9 mouse cellular contexts compared by ENCODE assay signal in genomic region chr17:56727659-56728058, GRCm38 (mm10). TPM values are rescaled to one million over a fixed set of nuclear protein-coding genes. Genes with fewer than 3 reads are reported as not detected.
DNase-seq lines count a peak whose midpoint lies in the region; ATAC-seq and TF ChIP-seq lines count a peak whose summit lies in the region.
"Had no signal": no experiment of that assay in that cellular context is flagged by ENCODE, and none has a peak within 500 bp of the region (broad histone marks: within the 10 kb centered on the region; RNA-seq: fewer than 3 reads in every experiment).

No protein-coding gene starts in this region.

- no peak for ATAC-seq in forebrain, embryonic 12.5 days (ENCODE audit: low FRiP score)
- ATAC-seq in forebrain, embryonic 13.5 days, result no peak
- ATAC-seq in lung, embryonic 14.5 days (ENCODE audit: insufficient read depth), result peak; percentile 5; the same call in 1 of the 2 replicates
- ATAC-seq in heart, embryonic 16.5 days (replicated peaks; ENCODE audit: extremely low read depth, insufficient read depth, low FRiP score), result peak; percentile 56; the same call in 1 of the 2 replicates
- ATAC-seq in stomach, embryonic 14.5 days (ENCODE audit: insufficient number of reproducible peaks, insufficient read depth, low FRiP score, low read depth), result peak; percentile 34; the same call in 1 of the 2 replicates
- ATAC-seq: forebrain, embryonic 14.5 days had no signal

- TF ChIP-seq POLR2A in thymus, adult 2 months (IDR thresholded peaks at IDR 0.05; ENCODE audit: control insufficient read depth, extremely low read depth, insufficient read depth, low read length, poor library complexity), result no peak

- TF ChIP-seq CTCF in lung, embryonic 14.5 days (IDR thresholded peaks at IDR 0.05; ENCODE audit: low read depth), result no peak
- TF ChIP-seq CTCF in thymus, adult 2 months (IDR thresholded peaks at IDR 0.05; ENCODE audit: borderline replicate concordance, control insufficient read depth, extremely low read depth, insufficient read depth, low read length, poor library complexity), result no peak

- H3K4me3 ChIP-seq in forebrain, embryonic 12.5 days (replicated peaks), result no peak overlapping the region
- H3K4me3 ChIP-seq in forebrain, embryonic 13.5 days, result no peak overlapping the region
- H3K4me3 ChIP-seq in lung, embryonic 14.5 days (ENCODE audit: low read depth, low read length), result no peak overlapping the region
- no peak overlapping the region for H3K4me3 ChIP-seq in heart, embryonic 16.5 days (ENCODE audit: low read length)
- no peak overlapping the region for H3K4me3 ChIP-seq in stomach, embryonic 14.5 days (ENCODE audit: low read depth, low read length)
- no peak overlapping the region for H3K4me3 ChIP-seq in thymus, adult 2 months (ENCODE audit: control insufficient read depth, insufficient read depth, low read length)

- 0 out of 2 replicates have a peak overlapping the region, but pooled peaks have one; percentile 5 for H3K27ac ChIP-seq in forebrain, embryonic 12.5 days
- H3K27ac ChIP-seq in forebrain, embryonic 13.5 days, result no peak overlapping the region
- peak overlapping the region; percentile 54; the same call in 1 of the 2 replicates for H3K27ac ChIP-seq in lung, embryonic 14.5 days (ENCODE audit: low read depth)
- peak overlapping the region; percentile 83 for H3K27ac ChIP-seq in heart, embryonic 16.5 days (ENCODE audit: low read length)
- peak overlapping the region; percentile 52; the same call in 1 of the 2 replicates for H3K27ac ChIP-seq in stomach, embryonic 14.5 days (ENCODE audit: low read length)
- no peak overlapping the region for H3K27ac ChIP-seq in thymus, adult 2 months (ENCODE audit: control insufficient read depth, insufficient read depth, low read length)

- no peak overlapping the region for H3K9ac ChIP-seq in forebrain, embryonic 12.5 days
- no peak overlapping the region for H3K9ac ChIP-seq in forebrain, embryonic 13.5 days
- H3K9ac ChIP-seq in lung, embryonic 14.5 days, result no peak overlapping the region
- peak overlapping the region; percentile 49 for H3K9ac ChIP-seq in heart, embryonic 16.5 days (ENCODE audit: low read length)
- H3K9ac ChIP-seq in stomach, embryonic 14.5 days (replicated peaks; ENCODE audit: low read depth, low read length), result no peak overlapping the region

- DNase-seq in lung, embryonic 14.5 days, result peak; percentile 36
- DNase-seq in lung, adult 18-20 months, result no peak
- DNase-seq in MN1 (ENCODE audit: low spot score), result no peak
- no peak for DNase-seq in thymus, adult 2 months

- peaks cover 4% of the 10 kb centered on the region; the same call in 1 of the 2 replicates for H3K27me3 ChIP-seq in forebrain, embryonic 12.5 days
- H3K27me3 ChIP-seq in forebrain, embryonic 13.5 days, result no peaks in the 10 kb centered on the region
- no peaks in the 10 kb centered on the region for H3K27me3 ChIP-seq in lung, embryonic 14.5 days (ENCODE audit: insufficient read depth, low read length)
- H3K27me3 ChIP-seq in heart, embryonic 16.5 days (ENCODE audit: control insufficient read depth, insufficient read depth, low read length), result no peaks in the 10 kb centered on the region
- no peaks in the 10 kb centered on the region for H3K27me3 ChIP-seq in stomach, embryonic 14.5 days (ENCODE audit: control insufficient read depth, insufficient read depth, low read length)
- H3K27me3 ChIP-seq in thymus, adult 2 months (ENCODE audit: control insufficient read depth, insufficient read depth, low read length), result no peaks in the 10 kb centered on the region

- 11% methylated on average over 12 of the region's 12 CpGs for WGBS in forebrain, embryonic 12.5 days
- WGBS in forebrain, embryonic 13.5 days, result 12% methylated on average over 12 of the region's 12 CpGs
- WGBS in lung, embryonic 14.5 days, result 11% methylated on average over 12 of the region's 12 CpGs
- WGBS in heart, embryonic 16.5 days, result 8% methylated on average over 12 of the region's 12 CpGs
- WGBS in stomach, embryonic 14.5 days, result 11% methylated on average over 12 of the region's 12 CpGs
- 43% methylated on average over 12 of the region's 12 CpGs for WGBS in thymus, adult 2 months

- H3K9me3 ChIP-seq in forebrain, embryonic 12.5 days, result no peaks in the 10 kb centered on the region
- H3K9me3 ChIP-seq in forebrain, embryonic 13.5 days (replicated peaks), result 0 out of 2 replicates have a peak, but pooled peaks cover 3% of the 10 kb centered on the region
- no peaks in the 10 kb centered on the region for H3K9me3 ChIP-seq in lung, embryonic 14.5 days (ENCODE audit: low read depth, low read length)
- H3K9me3 ChIP-seq in heart, embryonic 16.5 days (replicated peaks; ENCODE audit: control insufficient read depth, low read length), result peaks cover 5% of the 10 kb centered on the region; the same call in 1 of the 2 replicates
- H3K9me3 ChIP-seq in stomach, embryonic 14.5 days (ENCODE audit: control insufficient read depth, low read depth, low read length), result peaks cover 3% of the 10 kb centered on the region; the same call in 1 of the 2 replicates

- no peak overlapping the region for H3K4me2 ChIP-seq in forebrain, embryonic 12.5 days
- no peak overlapping the region for H3K4me2 ChIP-seq in forebrain, embryonic 13.5 days
- H3K4me2 ChIP-seq in lung, embryonic 14.5 days, result peak overlapping the region; percentile 10
- peak overlapping the region; percentile 52; the same call in 1 of the 2 replicates for H3K4me2 ChIP-seq in heart, embryonic 16.5 days (ENCODE audit: low read depth, low read length)
- H3K4me2 ChIP-seq in stomach, embryonic 14.5 days (replicated peaks; ENCODE audit: low read depth, low read length), result peak overlapping the region; percentile 5; the same call in 1 of the 2 replicates

- H3K4me1 ChIP-seq in forebrain, embryonic 12.5 days, result peaks cover 24% of the 10 kb centered on the region
- peaks cover 29% of the 10 kb centered on the region for H3K4me1 ChIP-seq in forebrain, embryonic 13.5 days
- H3K4me1 ChIP-seq in lung, embryonic 14.5 days (ENCODE audit: insufficient read depth), result peaks cover 18% of the 10 kb centered on the region
- peaks cover 41% of the 10 kb centered on the region for H3K4me1 ChIP-seq in heart, embryonic 16.5 days (ENCODE audit: control insufficient read depth, insufficient read depth, low read length)
- H3K4me1 ChIP-seq in stomach, embryonic 14.5 days (ENCODE audit: control insufficient read depth, insufficient read depth, low read length), result peaks cover 22% of the 10 kb centered on the region; the same call in 1 of the 2 replicates
- H3K4me1 ChIP-seq in thymus, adult 2 months (replicated peaks; ENCODE audit: control insufficient read depth, insufficient read depth, low read length), result peaks cover 7% of the 10 kb centered on the region; the same call in 1 of the 2 replicates

- peaks cover 17% of the 10 kb centered on the region for H3K36me3 ChIP-seq in forebrain, embryonic 12.5 days (replicated peaks)
- peaks cover 23% of the 10 kb centered on the region for H3K36me3 ChIP-seq in forebrain, embryonic 13.5 days (ENCODE audit: poor library complexity, severe bottlenecking)
- peaks cover 15% of the 10 kb centered on the region for H3K36me3 ChIP-seq in lung, embryonic 14.5 days (ENCODE audit: insufficient read depth)
- H3K36me3 ChIP-seq in heart, embryonic 16.5 days (ENCODE audit: control insufficient read depth, insufficient read depth), result peaks cover 14% of the 10 kb centered on the region
- H3K36me3 ChIP-seq in stomach, embryonic 14.5 days (ENCODE audit: control insufficient read depth, insufficient read depth, low read length), result peaks cover 5% of the 10 kb centered on the region; the same call in 1 of the 2 replicates
- H3K36me3 ChIP-seq in thymus, adult 2 months (ENCODE audit: control insufficient read depth, insufficient read depth, low read length), result peaks cover 10% of the 10 kb centered on the region; the same call in 1 of the 2 replicates

RNA-seq across cellular contexts. Expression of gene Vmac, which starts 9.8 kb away (rescaled TPM):
- 15.3 and 15.9 TPM in 2 replicates for polyA plus RNA-seq in forebrain, embryonic 12.5 days (2016; fragmentation: Nextera tagmentation; extraction: Ambion mirVana)
- 14.0 and 16.7 TPM in 2 replicates for polyA plus RNA-seq in forebrain, embryonic 13.5 days (2015; fragmentation: Nextera tagmentation; extraction: Ambion mirVana)
- 18.5 and 19.6 TPM in 2 replicates for polyA plus RNA-seq in lung, embryonic 14.5 days (2014; fragmentation: Nextera tagmentation; extraction: Ambion mirVana)
- polyA plus RNA-seq in heart, embryonic 16.5 days (2015; fragmentation: Nextera tagmentation; extraction: Ambion mirVana), result 12.8 and 14.6 TPM in 2 replicates
- polyA plus RNA-seq in stomach, embryonic 14.5 days (2014; fragmentation: Nextera tagmentation; extraction: Ambion mirVana), result 31.3 and 31.7 TPM in 2 replicates
- polyA plus RNA-seq in thymus, adult 2 months (2012; rRNA removed), result 52.3 and 58.9 TPM in 2 replicates

RNA-seq across cellular contexts. Expression of gene Ndufa11, which starts 10.1 kb away (rescaled TPM):
- 316 and 323 TPM in 2 replicates for polyA plus RNA-seq in forebrain, embryonic 12.5 days (2016; fragmentation: Nextera tagmentation; extraction: Ambion mirVana)
- polyA plus RNA-seq in forebrain, embryonic 13.5 days (2015; fragmentation: Nextera tagmentation; extraction: Ambion mirVana), result 433 and 459 TPM in 2 replicates
- polyA plus RNA-seq in lung, embryonic 14.5 days (2014; fragmentation: Nextera tagmentation; extraction: Ambion mirVana), result 449 and 463 TPM in 2 replicates
- 1,043 and 1,129 TPM in 2 replicates for polyA plus RNA-seq in heart, embryonic 16.5 days (2015; fragmentation: Nextera tagmentation; extraction: Ambion mirVana)
- 444 and 502 TPM in 2 replicates for polyA plus RNA-seq in stomach, embryonic 14.5 days (2014; fragmentation: Nextera tagmentation; extraction: Ambion mirVana)
- polyA plus RNA-seq in thymus, adult 2 months (2012; rRNA removed), result 601 and 855 TPM in 2 replicates

RNA-seq across cellular contexts. Expression of gene Nrtn, which starts 29.7 kb away (rescaled TPM):
- polyA plus RNA-seq in forebrain, embryonic 12.5 days (2016; fragmentation: Nextera tagmentation; extraction: Ambion mirVana), result 3.2 and 5.9 TPM in 2 replicates
- polyA plus RNA-seq in forebrain, embryonic 13.5 days (2015; fragmentation: Nextera tagmentation; extraction: Ambion mirVana), result 1.7 TPM in 2 replicates
- polyA plus RNA-seq in lung, embryonic 14.5 days (2014; fragmentation: Nextera tagmentation; extraction: Ambion mirVana), result 9.5 and 12.1 TPM in 2 replicates
- polyA plus RNA-seq in heart, embryonic 16.5 days (2015; fragmentation: Nextera tagmentation; extraction: Ambion mirVana), result 21.2 and 23.9 TPM in 2 replicates
- polyA plus RNA-seq in stomach, embryonic 14.5 days (2014; fragmentation: Nextera tagmentation; extraction: Ambion mirVana), result 14.1 and 14.4 TPM in 2 replicates
- 37.6 and 44.4 TPM in 2 replicates for polyA plus RNA-seq in thymus, adult 2 months (2012; rRNA removed)

RNA-seq across cellular contexts. Expression of gene Dus3l, which starts 36.9 kb away (rescaled TPM):
- 46.6 and 49.4 TPM in 2 replicates for polyA plus RNA-seq in forebrain, embryonic 12.5 days (2016; fragmentation: Nextera tagmentation; extraction: Ambion mirVana)
- 50.0 and 56.9 TPM in 2 replicates for polyA plus RNA-seq in forebrain, embryonic 13.5 days (2015; fragmentation: Nextera tagmentation; extraction: Ambion mirVana)
- 40.5 and 42.3 TPM in 2 replicates for polyA plus RNA-seq in lung, embryonic 14.5 days (2014; fragmentation: Nextera tagmentation; extraction: Ambion mirVana)
- 31.7 and 34.9 TPM in 2 replicates for polyA plus RNA-seq in heart, embryonic 16.5 days (2015; fragmentation: Nextera tagmentation; extraction: Ambion mirVana)
- polyA plus RNA-seq in stomach, embryonic 14.5 days (2014; fragmentation: Nextera tagmentation; extraction: Ambion mirVana), result 40.9 and 46.3 TPM in 2 replicates
- 142 and 157 TPM in 2 replicates for polyA plus RNA-seq in thymus, adult 2 months (2012; rRNA removed)

RNA-seq across cellular contexts. Expression of gene Prr22, which starts 42.4 kb away (rescaled TPM):
- polyA plus RNA-seq in forebrain, embryonic 12.5 days (2016; fragmentation: Nextera tagmentation; extraction: Ambion mirVana), result 1.2 and 1.3 TPM in 2 replicates
- polyA plus RNA-seq in forebrain, embryonic 13.5 days (2015; fragmentation: Nextera tagmentation; extraction: Ambion mirVana), result 1.2 and 1.3 TPM in 2 replicates
- polyA plus RNA-seq in lung, embryonic 14.5 days (2014; fragmentation: Nextera tagmentation; extraction: Ambion mirVana), result 1.2 and 1.4 TPM in 2 replicates
- 0.59 and 1.2 TPM in 2 replicates for polyA plus RNA-seq in heart, embryonic 16.5 days (2015; fragmentation: Nextera tagmentation; extraction: Ambion mirVana)
- 1.1 and 1.6 TPM in 2 replicates for polyA plus RNA-seq in stomach, embryonic 14.5 days (2014; fragmentation: Nextera tagmentation; extraction: Ambion mirVana)
- polyA plus RNA-seq in thymus, adult 2 months (2012; rRNA removed), result 4.1 and 4.5 TPM in 2 replicates

Comparison
In these comparisons a context has a peak if more than half of its experiments do, and no peak if none do; other contexts are left out.
1. H3K27ac ChIP-seq: peak in forebrain, embryonic 12.5 days (single experiment), lung, embryonic 14.5 days (single experiment), heart, embryonic 16.5 days (single experiment) and stomach, embryonic 14.5 days (single experiment); none in forebrain, embryonic 13.5 days (single experiment) and thymus, adult 2 months (single experiment).
2. ATAC-seq: peak in lung, embryonic 14.5 days (single experiment), heart, embryonic 16.5 days (single experiment) and stomach, embryonic 14.5 days (single experiment); none in forebrain, embryonic 12.5 days (single experiment) and forebrain, embryonic 13.5 days (single experiment).
3. H3K4me2 ChIP-seq: peak in lung, embryonic 14.5 days (single experiment), heart, embryonic 16.5 days (single experiment) and stomach, embryonic 14.5 days (single experiment); none in forebrain, embryonic 12.5 days (single experiment) and forebrain, embryonic 13.5 days (single experiment).